In the genomic region with DNA sequence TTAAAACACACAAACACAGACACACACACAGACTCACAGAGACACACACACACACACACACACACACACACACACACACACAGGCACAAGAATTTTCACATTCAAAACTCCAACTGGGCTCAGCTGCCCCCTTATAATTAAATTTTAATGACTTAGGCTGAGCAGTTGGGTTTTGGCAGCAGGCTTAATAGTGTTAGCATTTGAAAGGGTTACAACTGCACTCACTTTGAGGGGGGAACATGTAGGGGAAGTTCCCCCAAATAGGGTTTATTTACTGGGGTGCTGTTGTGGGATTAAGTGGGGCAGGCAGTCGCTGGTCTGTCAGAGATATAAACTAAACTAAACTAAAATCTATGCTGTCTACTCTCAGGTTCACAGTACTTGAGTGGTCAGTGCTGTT, we compare ENCODE assay signal across 18 mouse cellular contexts.
DNase-seq lines count a peak whose midpoint lies in the region; ATAC-seq lines count a peak whose summit lies in the region.
"Had no signal": no experiment of that assay in that cellular context is flagged by ENCODE, and none has a peak within 500 bp of the region (broad histone marks: within the 10 kb centered on the region; RNA-seq: fewer than 3 reads in every experiment).

No protein-coding gene starts in this region.

- H3K27ac ChIP-seq in midbrain, embryonic 13.5 days, result no peak overlapping the region
- H3K27ac ChIP-seq in midbrain, embryonic 16.5 days (ENCODE audit: low read length), result no peak overlapping the region
- no peak overlapping the region for H3K27ac ChIP-seq in forebrain, embryonic 16.5 days (ENCODE audit: low read length)
- no peak overlapping the region for H3K27ac ChIP-seq in hindbrain, embryonic 16.5 days (ENCODE audit: low read depth, low read length)
- H3K27ac ChIP-seq: hindbrain, embryonic 15.5 days; stomach, embryonic 15.5 days had no signal

- no peak for DNase-seq in spleen, adult 12 weeks (ENCODE audit: low spot score)
- DNase-seq in left cerebral cortex, postnatal 14 days (ENCODE audit: low spot score in 2 of 2), result no peak
- DNase-seq: adrenal gland, postnatal 25 days; cerebellum, adult 9-10 months; gastrocnemius, postnatal 10 days; heart, adult 18-20 months; kidney, adult 11 months; kidney, postnatal 10 days; layer of hippocampus, adult 9-11 months; lung, embryonic 14.5 days; lung, postnatal 4 days had no signal

- no peaks in the 10 kb centered on the region for H3K9me3 ChIP-seq in midbrain, embryonic 13.5 days
- H3K9me3 ChIP-seq in midbrain, embryonic 16.5 days (replicated peaks; ENCODE audit: control insufficient read depth, low read length, poor library complexity, severe bottlenecking), result no peaks in the 10 kb centered on the region
- no peaks in the 10 kb centered on the region for H3K9me3 ChIP-seq in forebrain, embryonic 16.5 days (ENCODE audit: control insufficient read depth, low read length)
- no peaks in the 10 kb centered on the region for H3K9me3 ChIP-seq in hindbrain, embryonic 16.5 days (ENCODE audit: control insufficient read depth, low read length)
- H3K9me3 ChIP-seq: hindbrain, embryonic 15.5 days; stomach, embryonic 15.5 days had no signal

- no peaks in the 10 kb centered on the region for H3K27me3 ChIP-seq in midbrain, embryonic 13.5 days
- no peaks in the 10 kb centered on the region for H3K27me3 ChIP-seq in midbrain, embryonic 16.5 days (ENCODE audit: control insufficient read depth, insufficient read depth, low read depth, low read length)
- no peaks in the 10 kb centered on the region for H3K27me3 ChIP-seq in forebrain, embryonic 16.5 days (replicated peaks; ENCODE audit: control insufficient read depth, insufficient read depth, low read length)
- no peaks in the 10 kb centered on the region for H3K27me3 ChIP-seq in hindbrain, embryonic 16.5 days (replicated peaks; ENCODE audit: control insufficient read depth, insufficient read depth, low read length)
- H3K27me3 ChIP-seq: hindbrain, embryonic 15.5 days; stomach, embryonic 15.5 days had no signal

- WGBS in midbrain, embryonic 13.5 days, result 14% methylated on average over 1 of the region's 1 CpGs
- 14% methylated on average over 1 of the region's 1 CpGs for WGBS in midbrain, embryonic 16.5 days
- whole genome bisulfite sequencing in forebrain, embryonic 16.5 days, result 6% methylated on average over 1 of the region's 1 CpGs
- 24% methylated on average over 1 of the region's 1 CpGs for WGBS in hindbrain, embryonic 16.5 days

- H3K4me2 ChIP-seq in midbrain, embryonic 13.5 days (replicated peaks), result no peak overlapping the region
- no peak overlapping the region for H3K4me2 ChIP-seq in midbrain, embryonic 16.5 days (ENCODE audit: low read length)
- no peak overlapping the region for H3K4me2 ChIP-seq in forebrain, embryonic 16.5 days (ENCODE audit: low read length)
- no peak overlapping the region for H3K4me2 ChIP-seq in hindbrain, embryonic 16.5 days (ENCODE audit: low read length)
- H3K4me2 ChIP-seq: lung, embryonic 14.5 days; stomach, embryonic 15.5 days had no signal

- H3K9ac ChIP-seq in midbrain, embryonic 13.5 days (replicated peaks), result no peak overlapping the region
- H3K9ac ChIP-seq in midbrain, embryonic 16.5 days (ENCODE audit: low read depth, low read length), result no peak overlapping the region
- H3K9ac ChIP-seq in forebrain, embryonic 16.5 days (replicated peaks; ENCODE audit: low read depth, low read length), result no peak overlapping the region
- no peak overlapping the region for H3K9ac ChIP-seq in hindbrain, embryonic 16.5 days (ENCODE audit: low read depth, low read length)
- H3K9ac ChIP-seq: hindbrain, embryonic 15.5 days; lung, embryonic 14.5 days; stomach, embryonic 15.5 days had no signal

- peak; percentile 10; the same call in 1 of the 2 replicates for ATAC-seq in midbrain, embryonic 13.5 days
- no peak for ATAC-seq in midbrain, embryonic 16.5 days
- ATAC-seq in forebrain, embryonic 16.5 days, result peak; percentile 80
- ATAC-seq in hindbrain, embryonic 16.5 days, result 0 out of 2 replicates have a peak, but pooled peaks have one; percentile 9
- ATAC-seq in megakaryocyte-erythroid progenitor cell, adult 5-6 weeks (replicated peaks; ENCODE audit: low FRiP score, low TSS enrichment, poor library complexity, severe bottlenecking), result no peak

- peaks cover 35% of the 10 kb centered on the region for H3K4me1 ChIP-seq in midbrain, embryonic 13.5 days (replicated peaks)
- peaks cover 3% of the 10 kb centered on the region; the same call in 1 of the 2 replicates for H3K4me1 ChIP-seq in midbrain, embryonic 16.5 days (ENCODE audit: control insufficient read depth, insufficient read depth, low read length)
- H3K4me1 ChIP-seq in forebrain, embryonic 16.5 days (replicated peaks; ENCODE audit: control insufficient read depth, insufficient read depth, low read length), result peaks cover 22% of the 10 kb centered on the region
- peaks cover 6% of the 10 kb centered on the region; the same call in 1 of the 2 replicates for H3K4me1 ChIP-seq in hindbrain, embryonic 16.5 days (ENCODE audit: control insufficient read depth, insufficient read depth, low read depth, low read length)
- H3K4me1 ChIP-seq: stomach, embryonic 15.5 days had no signal

- H3K4me3 ChIP-seq in midbrain, embryonic 13.5 days (replicated peaks), result no peak overlapping the region
- no peak overlapping the region for H3K4me3 ChIP-seq in midbrain, embryonic 16.5 days (ENCODE audit: low read depth, low read length)
- H3K4me3 ChIP-seq in forebrain, embryonic 16.5 days (replicated peaks; ENCODE audit: low read length), result no peak overlapping the region
- H3K4me3 ChIP-seq in hindbrain, embryonic 16.5 days (ENCODE audit: low read length), result no peak overlapping the region
- H3K4me3 ChIP-seq: hindbrain, embryonic 15.5 days; stomach, embryonic 15.5 days had no signal

- H3K36me3 ChIP-seq in midbrain, embryonic 13.5 days, result no peaks in the 10 kb centered on the region
- H3K36me3 ChIP-seq in midbrain, embryonic 16.5 days (ENCODE audit: control insufficient read depth, insufficient read depth, low read length), result no peaks in the 10 kb centered on the region
- H3K36me3 ChIP-seq in forebrain, embryonic 16.5 days (ENCODE audit: control insufficient read depth, insufficient read depth), result no peaks in the 10 kb centered on the region
- no peaks in the 10 kb centered on the region for H3K36me3 ChIP-seq in hindbrain, embryonic 16.5 days (ENCODE audit: control insufficient read depth, insufficient read depth, low read length)
- H3K36me3 ChIP-seq: hindbrain, embryonic 15.5 days; stomach, embryonic 15.5 days had no signal

- intact Hi-C loops in left cerebral cortex, postnatal 14 days (cut with DNase I), result no loop called here

Comparison
In these comparisons a context has a peak if more than half of its experiments do, and no peak if none do; other contexts are left out.
1. ATAC-seq: peak in midbrain, embryonic 13.5 days (single experiment), forebrain, embryonic 16.5 days (single experiment) and hindbrain, embryonic 16.5 days (single experiment); none in midbrain, embryonic 16.5 days (single experiment) and megakaryocyte-erythroid progenitor cell, adult 5-6 weeks (single experiment).